20 mouse cellular contexts compared by ENCODE assay signal in the genomic region with DNA sequence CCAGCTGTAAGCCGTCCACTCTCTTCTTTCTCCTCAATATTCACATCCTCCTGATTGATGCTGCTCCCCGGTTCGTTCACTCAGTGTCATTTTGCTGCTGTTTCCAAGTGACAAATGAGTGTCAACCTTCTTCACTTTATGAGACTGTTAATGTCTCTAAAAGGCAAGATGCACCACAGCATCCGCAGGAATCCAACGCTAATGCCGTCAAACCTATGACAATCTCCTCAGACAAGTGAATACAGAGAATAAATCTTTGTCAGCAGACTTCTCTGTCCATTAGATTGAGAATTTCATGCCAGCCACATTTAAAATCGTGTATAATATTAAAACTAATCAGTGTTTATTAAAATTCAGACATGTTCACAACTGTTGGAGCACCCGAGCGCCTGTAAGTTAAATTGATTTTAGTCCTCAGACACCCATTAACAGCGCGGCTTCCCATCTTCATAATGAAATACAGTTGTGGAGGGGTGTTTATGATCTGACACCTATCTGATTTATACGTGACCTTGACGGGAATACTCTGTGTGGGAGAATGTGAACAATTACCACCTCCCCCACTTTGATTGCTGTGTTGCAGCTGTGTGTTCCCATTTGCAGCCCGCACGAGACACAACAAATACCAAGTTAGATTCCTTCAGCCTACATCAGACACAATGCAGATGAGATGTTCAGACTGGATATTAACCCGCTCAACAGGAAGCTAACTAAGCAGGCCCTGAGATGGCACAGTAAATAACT.
A peak's percentile ranks its signal among the peaks of the same experiment; 100 is the strongest.
DNase-seq lines count a peak whose midpoint lies in the region; ATAC-seq lines count a peak whose summit lies in the region.
"Had no signal": no experiment of that assay in that cellular context is flagged by ENCODE, and none has a peak within 500 bp of the region (broad histone marks: within the 10 kb centered on the region; RNA-seq: fewer than 3 reads in every experiment).

No protein-coding gene starts in this region.

- ATAC-seq in hindbrain, embryonic 13.5 days (ENCODE audit: low FRiP score), result peak; percentile 71
- ATAC-seq in limb, embryonic 11.5 days (ENCODE audit: insufficient number of reproducible peaks, low FRiP score, low TSS enrichment, low read depth), result 0 out of 2 replicates have a peak, but pooled peaks have one; percentile 36

- H3K9ac ChIP-seq in hindbrain, embryonic 13.5 days, result no peak overlapping the region
- H3K9ac ChIP-seq in limb, embryonic 11.5 days (ENCODE audit: low read length), result no peak overlapping the region
- H3K9ac ChIP-seq: limb, embryonic 13.5 days; liver, embryonic 13.5 days; lung, embryonic 14.5 days had no signal

- peaks cover 36% of the 10 kb centered on the region for H3K4me1 ChIP-seq in hindbrain, embryonic 13.5 days (replicated peaks)
- no peaks in the 10 kb centered on the region for H3K4me1 ChIP-seq in hindbrain, embryonic 10.5 days (replicated peaks)
- H3K4me1 ChIP-seq in limb, embryonic 11.5 days (ENCODE audit: control insufficient read depth, insufficient read depth, low read length), result no peaks in the 10 kb centered on the region
- H3K4me1 ChIP-seq: liver, embryonic 13.5 days; midbrain, embryonic 10.5 days had no signal

- H3K4me2 ChIP-seq in hindbrain, embryonic 13.5 days, result no peak overlapping the region
- no peak overlapping the region for H3K4me2 ChIP-seq in limb, embryonic 11.5 days (ENCODE audit: low read depth, severe bottlenecking)
- H3K4me2 ChIP-seq: limb, embryonic 13.5 days; liver, embryonic 13.5 days; lung, embryonic 14.5 days had no signal

- no peak overlapping the region for H3K4me3 ChIP-seq in hindbrain, embryonic 13.5 days
- no peak overlapping the region for H3K4me3 ChIP-seq in hindbrain, embryonic 10.5 days
- H3K4me3 ChIP-seq in limb, embryonic 11.5 days (ENCODE audit: low read depth, low read length), result no peak overlapping the region
- H3K4me3 ChIP-seq: erythroblast, embryonic 14.5 days; limb, embryonic 13.5 days; liver, embryonic 13.5 days; midbrain, embryonic 10.5 days had no signal

- peak overlapping the region; percentile 69 for H3K27ac ChIP-seq in hindbrain, embryonic 13.5 days
- no peak overlapping the region for H3K27ac ChIP-seq in hindbrain, embryonic 10.5 days
- H3K27ac ChIP-seq in limb, embryonic 11.5 days (replicated peaks; ENCODE audit: low read depth, low read length), result no peak overlapping the region
- H3K27ac ChIP-seq: limb, embryonic 13.5 days; liver, embryonic 13.5 days; midbrain, embryonic 10.5 days had no signal

- no peak for DNase-seq in hindbrain, embryonic 10.5 days (ENCODE audit: low spot score)
- DNase-seq in ovary, adult 18-20 months (ENCODE audit: low spot score), result peak; percentile 15
- no peak for DNase-seq in ovary, postnatal 10 days (ENCODE audit: low spot score)
- DNase-seq in limb, embryonic 11.5 days (ENCODE audit: low spot score), result peak; percentile 30
- DNase-seq in left cerebral cortex, postnatal 36 days (ENCODE audit: low spot score in 2 of 2), result no peak
- DNase-seq in adrenal gland, adult 2 months, result no peak
- DNase-seq: cerebellum, adult 2 months; gastrocnemius, postnatal 14 days; kidney, adult 2 months; kidney, postnatal 36 days; layer of hippocampus, adult 9-11 months; liver, embryonic 13.5 days; lung, embryonic 14.5 days; lung, postnatal 36 days; right cerebral cortex, adult 18-20 months; thymus, postnatal 14 days had no signal

- WGBS in hindbrain, embryonic 13.5 days, result 56% methylated on average over 16 of the region's 16 CpGs
- 87% methylated on average over 16 of the region's 16 CpGs for WGBS in hindbrain, embryonic 10.5 days
- WGBS in limb, embryonic 11.5 days, result 35% methylated on average over 16 of the region's 16 CpGs

- H3K27me3 ChIP-seq in hindbrain, embryonic 13.5 days, result no peaks in the 10 kb centered on the region
- no peaks in the 10 kb centered on the region for H3K27me3 ChIP-seq in hindbrain, embryonic 10.5 days (ENCODE audit: insufficient read depth, poor library complexity, severe bottlenecking)
- no peaks in the 10 kb centered on the region for H3K27me3 ChIP-seq in limb, embryonic 11.5 days (ENCODE audit: control insufficient read depth, insufficient read depth, low read length)
- H3K27me3 ChIP-seq: liver, embryonic 13.5 days had no signal

- intact Hi-C loops in left cerebral cortex, postnatal 36 days (cut with DNase I), result no loop called here

- H3K36me3 ChIP-seq in hindbrain, embryonic 13.5 days, result no peaks in the 10 kb centered on the region
- H3K36me3 ChIP-seq in hindbrain, embryonic 10.5 days, result no peaks in the 10 kb centered on the region
- no peaks in the 10 kb centered on the region for H3K36me3 ChIP-seq in limb, embryonic 11.5 days (ENCODE audit: control insufficient read depth, insufficient read depth, low read length)
- H3K36me3 ChIP-seq: limb, embryonic 13.5 days; liver, embryonic 13.5 days; midbrain, embryonic 10.5 days had no signal

- H3K9me3 ChIP-seq in hindbrain, embryonic 13.5 days, result no peaks in the 10 kb centered on the region
- H3K9me3 ChIP-seq in hindbrain, embryonic 10.5 days, result no peaks in the 10 kb centered on the region
- H3K9me3 ChIP-seq in limb, embryonic 11.5 days (ENCODE audit: control insufficient read depth, low read length), result no peaks in the 10 kb centered on the region
- H3K9me3 ChIP-seq: limb, embryonic 13.5 days; liver, embryonic 13.5 days; midbrain, embryonic 10.5 days had no signal

Comparison
In these comparisons a context has a peak if more than half of its experiments do, and no peak if none do; other contexts are left out.
1. DNase-seq: peak in ovary, adult 18-20 months (single experiment) and limb, embryonic 11.5 days (single experiment); none in hindbrain, embryonic 10.5 days (single experiment), ovary, postnatal 10 days (single experiment), left cerebral cortex, postnatal 36 days (0 of 2) and adrenal gland, adult 2 months (single experiment).